Mouse (Mus musculus) heart, postnatal 10 days (tissue): Measurements from ENCODE around the gene Ms4a4a. TPM values are rescaled to one million over a fixed set of nuclear protein-coding genes. Genes with fewer than 3 reads are reported as not detected.
A peak's percentile ranks its signal among the peaks of the same experiment; 100 is the strongest.

ENCODE experiments used
- DNase-seq, 2 experiments: peaks; one replicate each; pipeline ENCODE4 v3.0.0; 2021
- intact Hi-C: fragments of 180-260 bp; cut with DNase I; formaldehyde crosslinking; loops from one replicate; pipeline ENCODE4 v1.15.1; 2025
- total RNA-seq, 2 experiments: library from RNA; stranded (reverse); gene quantifications; 2 replicates each; pipeline ENCODE4 v1.2.3; 2021

Ms4a4a gene
- total RNA-seq, result 1 to 10 TPM; 3.0 to 5.7 TPM

GRCm38 (mm10) chr19:11375273-11375672 lies at the start of gene Ms4a4a:
TSS of gene Ms4a4a (plus strand) at chr19:11375523.
- intact Hi-C loops, result no loop called here
- DNase-seq, result no peak

- no peak for DNase-seq
- intact Hi-C loops, result no loop called here
Observed at GRCm38 (mm10) chr19:11335932-11336331, 39.4 kb upstream of the Ms4a4a start, which contains the start of gene Ms4a7. TSS of gene Ms4a7 (minus strand) at chr19:11336146.

GRCm38 (mm10) chr19:11343147-11343546 lies 32.2 kb upstream of the Ms4a4a start:
- no peak for DNase-seq
- intact Hi-C loops, result no loop called here

- no peak for DNase-seq
- intact Hi-C loops, result no loop called here
Observed at GRCm38 (mm10) chr19:11343992-11344391, 31.3 kb upstream of the Ms4a4a start.

GRCm38 (mm10) chr19:11349698-11350481 lies 25.4 kb upstream of the Ms4a4a start:
- intact Hi-C loops, result loop anchor here (5.0 to 10.0 kb wide), 2 partner anchors 252 to 415 kb away; partner anchors contain the start of gene Ms4a6d
- DNase-seq, result peak; percentile 7 to 16

- DNase-seq, result peak; percentile 9 to 23
- intact Hi-C loops, result loop anchor here (5.0 to 10.0 kb wide), 2 partner anchors 250 to 413 kb away; partner anchors contain the start of gene Ms4a6d
Observed at GRCm38 (mm10) chr19:11351878-11352277, 23.4 kb upstream of the Ms4a4a start.

- intact Hi-C loops, result loop anchor here (10.0 kb wide), 1 partner anchor 409 kb away; no protein-coding TSS in a partner anchor
- DNase-seq, result no peak
Observed at GRCm38 (mm10) chr19:11355730-11356129, 19.6 kb upstream of the Ms4a4a start.

GRCm38 (mm10) chr19:11360106-11360505 lies 15.2 kb upstream of the Ms4a4a start:
- peak in 1 of 2 experiments; percentile 8 for DNase-seq
- intact Hi-C loops, result no loop called here

GRCm38 (mm10) chr19:11362002-11362401 lies 13.3 kb upstream of the Ms4a4a start:
- intact Hi-C loops, result no loop called here
- DNase-seq, result no peak

GRCm38 (mm10) chr19:11368310-11368709 lies 7.0 kb upstream of the Ms4a4a start:
- DNase-seq, result no peak
- intact Hi-C loops, result no loop called here

GRCm38 (mm10) chr19:11371181-11371580 lies 4.1 kb upstream of the Ms4a4a start:
- DNase-seq, result no peak
- intact Hi-C loops, result no loop called here

GRCm38 (mm10) chr19:11376399-11376798 lies 1.1 kb downstream of the Ms4a4a start:
- no peak for DNase-seq
- intact Hi-C loops, result no loop called here

GRCm38 (mm10) chr19:11387109-11387508 lies 11.8 kb downstream of the Ms4a4a start:
- intact Hi-C loops, result no loop called here
- no peak for DNase-seq

- intact Hi-C loops, result no loop called here
- DNase-seq, result no peak
Observed at GRCm38 (mm10) chr19:11387685-11388084, 12.4 kb downstream of the Ms4a4a start.

- intact Hi-C loops, result no loop called here
- no peak for DNase-seq
Observed at GRCm38 (mm10) chr19:11388949-11389348, 13.6 kb downstream of the Ms4a4a start.

GRCm38 (mm10) chr19:11395769-11396168 lies 20.4 kb downstream of the Ms4a4a start:
- intact Hi-C loops, result no loop called here

GRCm38 (mm10) chr19:11404527-11404926 lies 29.2 kb downstream of the Ms4a4a start, which contains the start of gene Ms4a4c:
TSS of gene Ms4a4c (plus strand) at chr19:11404770.
- DNase-seq, result no peak
- intact Hi-C loops, result no loop called here

More at GRCm38 (mm10) chr19:11395769-11396168, 20.4 kb downstream of the Ms4a4a start:
- no peak for DNase-seq

- no peak for DNase-seq
- intact Hi-C loops, result no loop called here
Observed at GRCm38 (mm10) chr19:11407428-11407827, 32.1 kb downstream of the Ms4a4a start.

GRCm38 (mm10) chr19:11408591-11408990 lies 33.3 kb downstream of the Ms4a4a start:
- DNase-seq, result no peak
- intact Hi-C loops, result no loop called here

GRCm38 (mm10) chr19:11411640-11412039 lies 36.3 kb downstream of the Ms4a4a start:
- no peak for DNase-seq
- intact Hi-C loops, result no loop called here

- intact Hi-C loops, result no loop called here
- DNase-seq, result no peak
Observed at GRCm38 (mm10) chr19:11414084-11414483, 38.8 kb downstream of the Ms4a4a start.

- DNase-seq, result no peak
- intact Hi-C loops, result no loop called here
Observed at GRCm38 (mm10) chr19:11415581-11415980, 40.3 kb downstream of the Ms4a4a start.
